Mouse (Mus musculus) heart, embryonic 11.5 days (tissue): ENCODE data around the gene Bloc1s1. TPM values are rescaled to one million over a fixed set of nuclear protein-coding genes. Genes with fewer than 3 reads are reported as not detected.

Source experiments
- ATAC-seq: fragments of 200-750 bp; cut with Nextera tagmentation; replicated peaks from 2 replicates; pipeline ENCODE4 v1.8.0; 2017; ENCODE audit warnings: moderate library complexity; ENCODE audit not compliant: insufficient number of reproducible peaks, low FRiP score, low TSS enrichment
- H3K27ac ChIP-seq: fragments of 300-500 bp; sonication (generic); 2 replicates; pipeline ENCODE4 v1.5.1; 2014; ENCODE audit warnings: mild to moderate bottlenecking, low read depth, low read length
- H3K27me3 ChIP-seq: fragments of 300-500 bp; sonication (generic); 2 replicates; pipeline ENCODE4 v1.6.1; 2014; ENCODE audit warnings: mild to moderate bottlenecking, low read length, mixed read lengths; ENCODE audit not compliant: control insufficient read depth, insufficient read depth
- H3K36me3 ChIP-seq: fragments of 300-500 bp; sonication (generic); 2 replicates; pipeline ENCODE4 v1.6.1; 2014; ENCODE audit warnings: mild to moderate bottlenecking, low read length, moderate library complexity, mixed read lengths; ENCODE audit not compliant: control insufficient read depth, insufficient read depth
- H3K4me1 ChIP-seq: fragments of 300-500 bp; sonication (generic); 2 replicates; pipeline ENCODE4 v1.6.1; 2014; ENCODE audit warnings: low read length; ENCODE audit not compliant: control insufficient read depth, insufficient read depth
- H3K4me2 ChIP-seq: fragments of 300-500 bp; sonication (generic); 2 replicates; pipeline ENCODE4 v1.6.1; 2014; ENCODE audit warnings: mild to moderate bottlenecking, moderate library complexity
- H3K4me3 ChIP-seq: fragments of 300-500 bp; sonication (generic); 2 replicates; pipeline ENCODE4 v1.5.1; 2014; ENCODE audit warnings: low read depth, low read length
- H3K9ac ChIP-seq: fragments of 300-500 bp; sonication (generic); 2 replicates; pipeline ENCODE4 v1.6.1; 2014; ENCODE audit warnings: mild to moderate bottlenecking, low read depth, low read length, moderate library complexity
- H3K9me3 ChIP-seq: fragments of 300-500 bp; sonication (generic); replicated peaks from 2 replicates; pipeline ENCODE4 v1.6.1; 2016; ENCODE audit warnings: low read length; ENCODE audit not compliant: control insufficient read depth
- WGBS: fragments of 180-500 bp; shearing (Covaris S2); extraction: QIAGEN DNeasy Blood & Tissue Kit; methylation state at CpG from one replicate; pipeline ENCODE4 v1.1.7; 2014; ENCODE audit not compliant: insufficient replicate concordance; 5-methylcytosine and 5-hydroxymethylcytosine counted together
- polyA plus RNA-seq: library from polyadenylated mRNA; unstranded; fragments of >200 nt; fragmentation: Nextera tagmentation; extraction: Ambion mirVana; gene quantifications from 2 replicates; pipeline ENCODE4 v1.2.1, GENCODE M21; 2014

Gene Bloc1s1
- polyA plus RNA-seq, 1 experiment from 2014 or later = 206 TPM

GRCm38 (mm10) chr10:128923013-128923691, 683 bp downstream of the Bloc1s1 start:
- Histone ChIP-seq H3K9me3 (no peaks in the 10 kb centered on the region), H3K27me3 (no peaks in the 10 kb centered on the region), H3K4me2 (peak overlapping the region; percentile 90), H3K4me3 (peak overlapping the region; percentile 90), H3K4me1 (peaks cover 13% of the 10 kb centered on the region), H3K27ac (peak overlapping the region; percentile 88), H3K9ac (peak overlapping the region; percentile 90), H3K36me3 (no peaks in the 10 kb centered on the region; the same call in 1 of the 2 replicates)
- WGBS = under 1% methylated on average over 41 of the region's 42 CpGs
- peak; percentile 87 for ATAC-seq

- no peaks in the 10 kb centered on the region for H3K9me3 ChIP-seq
These were observed 1.1 kb downstream of the Bloc1s1 start, which contains the start of gene Rdh5 for GRCm38 (mm10) chr10:128922822-128923012. Rdh5 (minus strand) TSS chr10:128922888.

GRCm38 (mm10) chr10:128921883-128922821, 1.7 kb downstream of the Bloc1s1 start:
- Histone ChIP-seq H3K9ac (peak overlapping the region; percentile 90), H3K4me1 (peaks cover 13% of the 10 kb centered on the region), H3K9me3 (no peaks in the 10 kb centered on the region), H3K4me3 (peak overlapping the region; percentile 90), H3K36me3 (peaks cover 3% of the 10 kb centered on the region; the same call in 1 of the 2 replicates), H3K27ac (no peak overlapping the region), H3K4me2 (peak overlapping the region; percentile 90), H3K27me3 (no peaks in the 10 kb centered on the region)
- 69% methylated on average over 16 of the region's 16 CpGs for WGBS
- no peak; the same call in 1 of the 2 replicates for ATAC-seq

More at GRCm38 (mm10) chr10:128922822-128923012, 1.1 kb downstream of the Bloc1s1 start, which contains the start of gene Rdh5:
- H3K9ac ChIP-seq = peak within 1 kb of the TSS; percentile 90
- H3K4me3 ChIP-seq = peak within 1 kb of the TSS; percentile 90
- peaks cover 13% of the 10 kb centered on the region for H3K4me1 ChIP-seq
- H3K36me3 ChIP-seq = peaks cover under 1% of the 10 kb centered on the region; the same call in 1 of the 2 replicates
- H3K27me3 ChIP-seq = no peaks in the 10 kb centered on the region
- peak within 1 kb of the TSS; percentile 90 for H3K4me2 ChIP-seq
- peak within 1 kb of the TSS; percentile 88 for H3K27ac ChIP-seq
- ATAC-seq = no peak
- WGBS = 28% methylated on average over 1 of the region's 1 CpGs

GRCm38 (mm10) chr10:128921251-128921650, 2.6 kb downstream of the Bloc1s1 start:
- Histone ChIP-seq H3K4me2 (no peak overlapping the region), H3K4me3 (no peak overlapping the region), H3K9ac (no peak overlapping the region), H3K9me3 (no peaks in the 10 kb centered on the region), H3K27me3 (no peaks in the 10 kb centered on the region), H3K36me3 (peaks cover 3% of the 10 kb centered on the region; the same call in 1 of the 2 replicates), H3K4me1 (peaks cover 13% of the 10 kb centered on the region), H3K27ac (peak overlapping the region; percentile 35; the same call in 1 of the 2 replicates)
- WGBS = 41% methylated on average over 1 of the region's 1 CpGs
- no peak for ATAC-seq

- Histone ChIP-seq H3K4me3 (no peak overlapping the region), H3K9ac (no peak overlapping the region), H3K4me1 (peaks cover 13% of the 10 kb centered on the region), H3K27ac (no peak overlapping the region), H3K9me3 (no peaks in the 10 kb centered on the region), H3K27me3 (no peaks in the 10 kb centered on the region), H3K4me2 (no peak overlapping the region), H3K36me3 (peaks cover 3% of the 10 kb centered on the region; the same call in 1 of the 2 replicates)
- no peak for ATAC-seq
- WGBS = 49% methylated on average over 3 of the region's 3 CpGs
These were observed 3.1 kb downstream of the Bloc1s1 start for GRCm38 (mm10) chr10:128920736-128921161.

- Histone ChIP-seq H3K9ac (no peak overlapping the region), H3K4me1 (peaks cover 13% of the 10 kb centered on the region), H3K4me2 (no peak overlapping the region), H3K27me3 (no peaks in the 10 kb centered on the region), H3K4me3 (no peak overlapping the region), H3K9me3 (no peaks in the 10 kb centered on the region), H3K36me3 (peaks cover 3% of the 10 kb centered on the region; the same call in 1 of the 2 replicates), H3K27ac (no peak overlapping the region)
- no peak for ATAC-seq
- 82% methylated on average over 7 of the region's 7 CpGs for WGBS
These were observed 3.9 kb downstream of the Bloc1s1 start for GRCm38 (mm10) chr10:128919966-128920365.

- H3K4me2 ChIP-seq = no peak overlapping the region
- peaks cover 13% of the 10 kb centered on the region for H3K4me1 ChIP-seq
- peaks cover 5% of the 10 kb centered on the region for H3K36me3 ChIP-seq
- H3K27me3 ChIP-seq = no peaks in the 10 kb centered on the region
- WGBS = 18% methylated on average over 6 of the region's 6 CpGs
- no peak for ATAC-seq
- H3K27ac ChIP-seq = no peak overlapping the region
- H3K9ac ChIP-seq = no peak overlapping the region
- no peak overlapping the region for H3K4me3 ChIP-seq
- no peaks in the 10 kb centered on the region for H3K9me3 ChIP-seq
These were observed 4.6 kb downstream of the Bloc1s1 start for GRCm38 (mm10) chr10:128919203-128919631.

GRCm38 (mm10) chr10:128918246-128918645, 5.6 kb downstream of the Bloc1s1 start:
- ATAC-seq = no peak
- H3K36me3 ChIP-seq = peaks cover 12% of the 10 kb centered on the region
- WGBS = 73% methylated on average over 7 of the region's 7 CpGs
- H3K9ac ChIP-seq = no peak overlapping the region
- H3K27me3 ChIP-seq = no peaks in the 10 kb centered on the region
- H3K9me3 ChIP-seq = no peaks in the 10 kb centered on the region
- H3K27ac ChIP-seq = no peak overlapping the region
- no peak overlapping the region for H3K4me3 ChIP-seq
- H3K4me2 ChIP-seq = no peak overlapping the region
- peaks cover 8% of the 10 kb centered on the region for H3K4me1 ChIP-seq
